In the genomic region with DNA sequence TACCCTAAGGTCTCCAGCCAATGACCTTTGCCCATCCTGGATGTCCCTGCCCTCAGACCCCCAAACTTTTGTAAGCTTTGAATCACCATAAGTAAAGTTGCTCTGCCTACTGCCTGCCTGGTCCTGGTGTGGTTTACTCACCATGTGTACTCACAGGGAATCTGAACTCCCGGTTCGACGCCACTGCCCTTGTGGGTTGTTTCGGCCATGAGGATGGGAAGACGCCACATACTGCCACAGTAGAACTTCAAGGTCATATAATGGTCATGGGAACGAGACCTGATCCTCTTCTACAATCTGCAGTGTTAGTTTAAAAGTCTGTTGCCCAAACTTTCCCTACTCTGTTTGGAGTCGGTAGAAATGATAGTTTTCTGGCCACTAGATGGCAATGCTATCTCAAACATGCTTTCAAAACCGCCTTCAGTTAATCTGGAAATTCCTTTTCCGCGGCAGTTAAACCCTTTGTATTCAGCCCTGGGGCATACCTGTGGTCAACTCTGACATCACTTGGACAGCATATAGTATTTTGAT, we compare ENCODE assay signal across 8 mouse cellular contexts. TPM values are rescaled to one million over a fixed set of nuclear protein-coding genes. Genes with fewer than 3 reads are reported as not detected.
A peak's percentile ranks its signal among the peaks of the same experiment; 100 is the strongest.
DNase-seq lines count a peak whose midpoint lies in the region; ATAC-seq and TF ChIP-seq lines count a peak whose summit lies in the region.

No protein-coding gene starts in this region.

- TF ChIP-seq EP300 in MEL (IDR thresholded peaks at IDR 0.05; ENCODE audit: low read depth in 1 of 2, low read length in 2 of 2) = no peak

- DNase-seq in heart, adult 8-10 months (ENCODE audit: low spot score) = no peak
- peak; percentile 47 for DNase-seq in MEL (ENCODE audit: low read depth, low spot score)
- peak; percentile 82 for DNase-seq in embryonic facial prominence, embryonic 11.5 days (ENCODE audit: low spot score)
- DNase-seq in hindlimb bud, embryonic 11.5 days (ENCODE audit: extremely low spot score, low read depth, low spot score) = peak; percentile 68
- DNase-seq in gastrocnemius, postnatal 14 days = no peak
- no peak for DNase-seq in spleen, adult 18-20 months

- no peaks in the 10 kb centered on the region for H3K9me3 ChIP-seq in heart, embryonic 11.5 days (replicated peaks; ENCODE audit: control insufficient read depth, low read length)
- no peaks in the 10 kb centered on the region for H3K9me3 ChIP-seq in MEL (replicated peaks; ENCODE audit: insufficient read depth, low read length)
- no peaks in the 10 kb centered on the region for H3K9me3 ChIP-seq in embryonic facial prominence, embryonic 11.5 days (replicated peaks; ENCODE audit: control insufficient read depth, low read length)
- H3K9me3 ChIP-seq in liver, embryonic 15.5 days (replicated peaks) = no peaks in the 10 kb centered on the region

- intact Hi-C loops in gastrocnemius, postnatal 14 days (cut with DNase I; ENCODE audit: low total_unique reads) = no loop called here

- peak; percentile 49 for ATAC-seq in heart, embryonic 11.5 days (replicated peaks; ENCODE audit: insufficient number of reproducible peaks, low FRiP score, low TSS enrichment)
- 0 out of 2 replicates have a peak, but pooled peaks have one; percentile 39 for ATAC-seq in embryonic facial prominence, embryonic 11.5 days (replicated peaks; ENCODE audit: insufficient number of reproducible peaks, low FRiP score, low TSS enrichment, low read depth)
- no peak for ATAC-seq in liver, embryonic 15.5 days (ENCODE audit: insufficient read depth)

- no peaks in the 10 kb centered on the region for H3K36me3 ChIP-seq in heart, embryonic 11.5 days (ENCODE audit: control insufficient read depth, insufficient read depth, low read length)
- H3K36me3 ChIP-seq in MEL (ENCODE audit: control insufficient read depth in 1 of 2, insufficient read depth in 2 of 2, low read length in 2 of 2) = no peaks in the 10 kb centered on the region
- H3K36me3 ChIP-seq in embryonic facial prominence, embryonic 11.5 days (replicated peaks; ENCODE audit: control insufficient read depth, insufficient read depth, low read depth, low read length) = no peaks in the 10 kb centered on the region
- H3K36me3 ChIP-seq in liver, embryonic 15.5 days (replicated peaks) = no peaks in the 10 kb centered on the region

- peak; percentile 8 to 67 (median 30); a peak in 3 of 6 replicates for TF ChIP-seq CTCF in MEL (IDR thresholded peaks at IDR 0.05 in 2 of 3, conservative IDR thresholded peaks at IDR 0.05 in 1 of 3; ENCODE audit: control insufficient read depth in 1 of 3, insufficient read depth in 1 of 3, low read depth in 2 of 3, low read length in 3 of 3, poor library complexity in 1 of 3, severe bottlenecking in 1 of 3)

- TF ChIP-seq POLR2A in MEL (IDR thresholded peaks at IDR 0.05; ENCODE audit: control insufficient read depth in 1 of 2, insufficient read depth in 1 of 2, low read depth in 1 of 2, low read length in 2 of 2, poor library complexity in 1 of 2) = no peak

- H3K27ac ChIP-seq in heart, embryonic 11.5 days (ENCODE audit: low read depth, low read length) = no peak overlapping the region
- no peak overlapping the region for H3K27ac ChIP-seq in MEL (ENCODE audit: control insufficient read depth, low read depth, low read length)
- H3K27ac ChIP-seq in embryonic facial prominence, embryonic 11.5 days (replicated peaks; ENCODE audit: low read depth, low read length) = no peak overlapping the region
- no peak overlapping the region for H3K27ac ChIP-seq in liver, embryonic 15.5 days (replicated peaks)

- no peaks in the 10 kb centered on the region for H3K27me3 ChIP-seq in heart, embryonic 11.5 days (ENCODE audit: control insufficient read depth, insufficient read depth, low read length)
- no peaks in the 10 kb centered on the region for H3K27me3 ChIP-seq in MEL (ENCODE audit: control insufficient read depth in 1 of 2, insufficient read depth in 2 of 2, low read length in 2 of 2)
- H3K27me3 ChIP-seq in embryonic facial prominence, embryonic 11.5 days (ENCODE audit: control insufficient read depth, insufficient read depth, low read length) = no peaks in the 10 kb centered on the region
- H3K27me3 ChIP-seq in liver, embryonic 15.5 days = no peaks in the 10 kb centered on the region

- peak overlapping the region; percentile 42 for H3K4me2 ChIP-seq in heart, embryonic 11.5 days
- no peak overlapping the region for H3K4me2 ChIP-seq in embryonic facial prominence, embryonic 11.5 days (ENCODE audit: low read depth, low read length)
- H3K4me2 ChIP-seq in liver, embryonic 15.5 days = peak overlapping the region; percentile 16

- WGBS in heart, embryonic 11.5 days (ENCODE audit: insufficient replicate concordance) = 46% methylated on average over 10 of the region's 10 CpGs
- WGBS in embryonic facial prominence, embryonic 11.5 days = 43% methylated on average over 10 of the region's 10 CpGs
- 35% methylated on average over 10 of the region's 10 CpGs for WGBS in liver, embryonic 15.5 days (ENCODE audit: insufficient replicate concordance)

- peak; percentile 75 for TF ChIP-seq RAD21 in MEL (IDR thresholded peaks at IDR 0.05; ENCODE audit: low read depth, low read length)

- H3K4me1 ChIP-seq in heart, embryonic 11.5 days (ENCODE audit: control insufficient read depth, insufficient read depth, low read length) = no peaks in the 10 kb centered on the region
- no peaks in the 10 kb centered on the region for H3K4me1 ChIP-seq in MEL (ENCODE audit: control insufficient read depth in 1 of 2, insufficient read depth in 2 of 2, low read length in 2 of 2)
- H3K4me1 ChIP-seq in embryonic facial prominence, embryonic 11.5 days (ENCODE audit: control insufficient read depth, insufficient read depth, low read length) = no peaks in the 10 kb centered on the region
- peaks cover 3% of the 10 kb centered on the region; the same call in 1 of the 2 replicates for H3K4me1 ChIP-seq in liver, embryonic 15.5 days (replicated peaks)

- no peak overlapping the region for H3K9ac ChIP-seq in heart, embryonic 11.5 days (ENCODE audit: low read depth, low read length)
- H3K9ac ChIP-seq in MEL (ENCODE audit: control insufficient read depth, low read depth, low read length, poor library complexity, severe bottlenecking) = no peak overlapping the region
- no peak overlapping the region for H3K9ac ChIP-seq in embryonic facial prominence, embryonic 11.5 days (replicated peaks; ENCODE audit: low read length)
- no peak overlapping the region for H3K9ac ChIP-seq in liver, embryonic 15.5 days

- no peak overlapping the region for H3K4me3 ChIP-seq in heart, embryonic 11.5 days (ENCODE audit: low read depth, low read length)
- H3K4me3 ChIP-seq in MEL (ENCODE audit: control insufficient read depth in 1 of 2, insufficient read depth in 1 of 2, low read depth in 2 of 2, low read length in 2 of 2) = peak overlapping the region; percentile 30 to 67; a peak in 3 of 4 replicates
- H3K4me3 ChIP-seq in embryonic facial prominence, embryonic 11.5 days (ENCODE audit: low read depth, low read length) = no peak overlapping the region
- no peak overlapping the region for H3K4me3 ChIP-seq in liver, embryonic 15.5 days (replicated peaks)

- no peaks in the 10 kb centered on the region for H3K79me2 ChIP-seq in MEL (ENCODE audit: control insufficient read depth, insufficient read depth, low read length, poor library complexity)

TF ChIP-seq in MEL, 35 proteins besides CTCF, POLR2A, EP300 and RAD21:
- TF ChIP-seq TAL1 (IDR thresholded peaks at IDR 0.05; ENCODE audit: low read length) (no peak), POLR2AphosphoS2 (IDR thresholded peaks at IDR 0.05; ENCODE audit: low read length) (no peak), ZNF384 (IDR thresholded peaks at IDR 0.05; ENCODE audit: low read depth, low read length) (no peak), MAZ (IDR thresholded peaks at IDR 0.05; ENCODE audit: low read depth, low read length) (no peak), MXI1 (IDR thresholded peaks at IDR 0.05; ENCODE audit: low read depth, low read length) (no peak), SIN3A (IDR thresholded peaks at IDR 0.05; ENCODE audit: low read length) (no peak), ZC3H11A (IDR thresholded peaks at IDR 0.05; ENCODE audit: low read depth, low read length) (peak; percentile 47), GABPA (IDR thresholded peaks at IDR 0.05; ENCODE audit: low read depth, low read length) (no peak), JUND (IDR thresholded peaks at IDR 0.05; ENCODE audit: low read depth, low read length) (no peak), ZMIZ1 (IDR thresholded peaks at IDR 0.05; ENCODE audit: low read depth, low read length) (no peak), SMC3 (IDR thresholded peaks at IDR 0.05; ENCODE audit: low read depth, low read length) (peak; percentile 62)

RNA-seq across cellular contexts. Expression of a gene that starts 2.1 kb away (rescaled TPM):
- 0.07 and 0.24 TPM in 2 replicates for polyA plus RNA-seq in heart, embryonic 11.5 days (2014; fragmentation: Nextera tagmentation; extraction: Ambion mirVana)
- total RNA-seq in heart, adult 8-10 months (2022) = not detected
- total RNA-seq in MEL (2012; rRNA removed) = not detected in 2 replicates
- not detected for polyA plus RNA-seq in MEL (2012; ENCODE audit: insufficient read depth in 1 of 2, insufficient read length in 2 of 2, low read depth in 1 of 2, low replicate concordance in 2 of 2, missing spikeins in 1 of 2)
- polyA plus RNA-seq in embryonic facial prominence, embryonic 11.5 days (2014; fragmentation: Nextera tagmentation; extraction: Ambion mirVana) = not detected in 2 replicates
- 10.9 and 14.4 TPM in 2 replicates for polyA plus RNA-seq in liver, embryonic 15.5 days (2015; fragmentation: Nextera tagmentation; extraction: Ambion mirVana)
- not detected for total RNA-seq in gastrocnemius, postnatal 14 days (2021)

RNA-seq across cellular contexts. Expression of a gene that starts 35.5 kb away (rescaled TPM):
- 1.2 and 2.5 TPM in 2 replicates for polyA plus RNA-seq in heart, embryonic 11.5 days (2014; fragmentation: Nextera tagmentation; extraction: Ambion mirVana)
- total RNA-seq in heart, adult 8-10 months (2022) = under 1 TPM in 1 of 4 experiments, not detected in 3; 0.24 TPM
- 0.10 TPM in 1 of 2 replicates, not detected in the other for total RNA-seq in MEL (2012; rRNA removed)
- under 1 TPM in 1 of 2 experiments, not detected in 1; 0.04 TPM for polyA plus RNA-seq in MEL (2012; ENCODE audit: insufficient read depth in 1 of 2, insufficient read length in 2 of 2, low read depth in 1 of 2, low replicate concordance in 2 of 2, missing spikeins in 1 of 2)
- polyA plus RNA-seq in embryonic facial prominence, embryonic 11.5 days (2014; fragmentation: Nextera tagmentation; extraction: Ambion mirVana) = 0.33 and 0.34 TPM in 2 replicates
- polyA plus RNA-seq in liver, embryonic 15.5 days (2015; fragmentation: Nextera tagmentation; extraction: Ambion mirVana) = 25.6 and 31.3 TPM in 2 replicates
- not detected for total RNA-seq in gastrocnemius, postnatal 14 days (2021)

Comparison
In these comparisons a context has a peak if more than half of its experiments do, and no peak if none do; other contexts are left out.
1. H3K4me3 ChIP-seq: peak in MEL (2 of 2); none in heart, embryonic 11.5 days (single experiment), embryonic facial prominence, embryonic 11.5 days (single experiment) and liver, embryonic 15.5 days (single experiment).
2. DNase-seq: peak in MEL (single experiment), embryonic facial prominence, embryonic 11.5 days (single experiment) and hindlimb bud, embryonic 11.5 days (single experiment); none in heart, adult 8-10 months (single experiment), gastrocnemius, postnatal 14 days (single experiment) and spleen, adult 18-20 months (0 of 2).